Mouse (Mus musculus) heart, embryonic 14.5 days (tissue): ENCODE measurements around the gene Nkpd1. TPM values are rescaled to one million over a fixed set of nuclear protein-coding genes. Genes with fewer than 3 reads are reported as not detected.

Experiments used
- ATAC-seq: fragments of 200-750 bp; cut with Nextera tagmentation; 2 replicates; pipeline ENCODE4 v1.8.0; 2017; ENCODE audit warnings: low read depth, moderate TSS enrichment; ENCODE audit not compliant: insufficient number of reproducible peaks, insufficient read depth, low FRiP score
- H3K27ac ChIP-seq, 2 experiments: fragments of 200-500 bp in 1 of 2; fragments of 300-500 bp in 1 of 2; sonication (generic) in 1 of 2; replicated peaks in 1 of 2; 2 replicates each; pipeline ENCODE4 v1.5.1; 2012 to 2014; ENCODE audit warnings: low read depth in 2 of 2, low read length in 2 of 2, control low read depth in 1 of 2, mild to moderate bottlenecking in 1 of 2, mixed read lengths in 1 of 2; ENCODE audit not compliant: control insufficient read depth in 1 of 2, insufficient read depth in 1 of 2
- H3K27me3 ChIP-seq: fragments of 300-500 bp; sonication (generic); 2 replicates; pipeline ENCODE4 v1.6.1; 2014; ENCODE audit warnings: mild to moderate bottlenecking, low read length, control low read depth; ENCODE audit not compliant: control insufficient read depth, insufficient read depth
- H3K36me3 ChIP-seq: fragments of 300-500 bp; sonication (generic); 2 replicates; pipeline ENCODE4 v1.6.1; 2014; ENCODE audit warnings: mild to moderate bottlenecking, control low read depth, low read length, mixed read lengths; ENCODE audit not compliant: control insufficient read depth, insufficient read depth
- H3K4me1 ChIP-seq, 2 experiments: fragments of 200-500 bp in 1 of 2; fragments of 300-500 bp in 1 of 2; sonication (generic) in 1 of 2; 2 replicates each; pipeline ENCODE4 v1.6.1; 2012 to 2014; ENCODE audit warnings: low read length in 2 of 2, control low read depth in 1 of 2, mixed read lengths in 1 of 2; ENCODE audit not compliant: control insufficient read depth in 2 of 2, insufficient read depth in 2 of 2
- H3K4me2 ChIP-seq: fragments of 300-500 bp; sonication (generic); 2 replicates; pipeline ENCODE4 v1.6.1; 2014; ENCODE audit warnings: mild to moderate bottlenecking, low read length
- H3K4me3 ChIP-seq, 2 experiments: fragments of 200-500 bp in 1 of 2; fragments of 300-500 bp in 1 of 2; sonication (generic) in 1 of 2; 2 replicates each; pipeline ENCODE4 v1.5.1; 2012 to 2014; ENCODE audit warnings: low read length in 2 of 2, mild to moderate bottlenecking in 2 of 2, control low read depth in 1 of 2, low read depth in 1 of 2, moderate library complexity in 1 of 2; ENCODE audit not compliant: control insufficient read depth in 1 of 2, insufficient read depth in 1 of 2
- H3K9ac ChIP-seq: fragments of 300-500 bp; sonication (generic); 2 replicates; pipeline ENCODE4 v1.6.1; 2014; ENCODE audit warnings: mild to moderate bottlenecking, low read length
- H3K9me3 ChIP-seq: fragments of 300-500 bp; sonication (generic); 2 replicates; pipeline ENCODE4 v1.6.1; 2016; ENCODE audit warnings: low read length, control low read depth; ENCODE audit not compliant: control insufficient read depth
- WGBS: fragments of 180-500 bp; shearing (Covaris S2); extraction: QIAGEN DNeasy Blood & Tissue Kit; methylation state at CpG from one replicate; pipeline ENCODE4 v1.1.7; 2014; 5-methylcytosine and 5-hydroxymethylcytosine counted together
- polyA plus RNA-seq: library from polyadenylated mRNA; unstranded; fragments of >200 nt; fragmentation: Nextera tagmentation; extraction: Ambion mirVana; gene quantifications from 2 replicates; pipeline ENCODE4 v1.2.1, GENCODE M21; 2014

Nkpd1 gene
- polyA plus RNA-seq, 1 experiment from 2014 or later = not detected

DNA sequence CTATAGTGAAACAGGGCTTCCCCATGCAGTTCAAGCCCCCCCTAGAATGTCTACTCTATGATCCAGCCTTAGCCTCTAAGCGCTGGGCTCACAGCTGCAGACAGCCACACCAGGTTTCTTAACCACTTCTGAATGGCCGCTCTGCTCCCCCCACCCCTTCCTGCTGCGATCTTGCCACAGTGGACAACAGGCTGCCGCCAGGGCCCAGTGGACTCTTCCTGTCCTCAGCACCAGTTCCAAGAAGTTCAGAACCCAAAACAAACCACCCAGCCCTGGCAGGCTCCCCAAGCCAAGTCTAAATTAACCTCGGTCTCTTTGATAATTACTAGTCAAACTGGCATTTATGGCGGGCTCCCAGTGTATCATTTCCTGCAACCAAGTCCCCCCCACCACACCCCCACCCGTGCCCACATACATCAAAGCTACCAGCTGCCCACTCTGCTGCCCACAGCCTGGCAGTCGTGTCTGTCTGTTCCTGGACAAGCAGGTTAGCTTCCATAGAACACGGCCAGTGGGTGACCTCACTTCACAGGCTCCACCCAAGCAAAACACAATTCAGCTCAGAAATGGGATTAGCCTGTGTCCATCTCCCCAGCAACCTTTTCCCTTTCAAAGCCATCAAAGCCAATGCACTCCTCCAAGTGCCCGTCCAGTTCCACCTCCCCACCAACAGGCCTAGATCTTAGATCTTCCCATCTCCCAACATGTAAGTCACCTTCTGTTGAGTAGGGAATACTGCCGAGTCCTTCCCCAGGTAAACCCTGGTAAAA lies 43.0 kb downstream of the Nkpd1 start:
- Histone ChIP-seq H3K27ac (peak overlapping the region; percentile 4 to 87; a peak in 2 of 4 replicates), H3K36me3 (peaks cover 24% of the 10 kb centered on the region), H3K4me1 (peaks cover 20 to 56% of the 10 kb centered on the region in 2 experiments), H3K9me3 (no peaks in the 10 kb centered on the region), H3K4me3 (peak overlapping the region; percentile 75 to 98), H3K4me2 (peak overlapping the region; percentile 95), H3K27me3 (no peaks in the 10 kb centered on the region), H3K9ac (peak overlapping the region; percentile 97)
- 15% methylated on average over 11 of the region's 11 CpGs for WGBS
- ATAC-seq = no peak

DNA sequence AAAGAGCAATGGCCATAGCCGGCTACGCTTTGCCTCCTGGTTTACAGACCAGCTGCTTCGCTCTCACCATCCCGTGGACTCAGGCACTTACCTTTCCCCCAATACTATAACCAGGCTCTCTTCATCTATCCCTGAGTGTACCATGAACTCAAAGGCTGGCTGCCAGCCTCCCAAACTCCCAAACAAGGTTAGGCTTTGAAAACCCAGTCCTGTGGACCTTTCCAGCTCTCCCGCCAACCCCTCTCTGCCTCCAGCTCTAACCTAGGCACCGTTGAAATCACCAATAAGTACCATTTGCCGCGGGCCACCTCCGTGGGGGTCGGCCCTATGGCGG lies 43.8 kb downstream of the Nkpd1 start:
- Histone ChIP-seq H3K4me3 (peak overlapping the region; percentile 75 to 98), H3K4me1 (peaks cover 20 to 56% of the 10 kb centered on the region in 2 experiments), H3K9ac (peak overlapping the region; percentile 97), H3K36me3 (peaks cover 27% of the 10 kb centered on the region), H3K4me2 (peak overlapping the region; percentile 95), H3K9me3 (no peaks in the 10 kb centered on the region), H3K27me3 (no peaks in the 10 kb centered on the region), H3K27ac (peak overlapping the region; percentile 4 to 87; a peak in 3 of 4 replicates)
- no peak for ATAC-seq
- 2% methylated on average over 11 of the region's 11 CpGs for WGBS

DNA sequence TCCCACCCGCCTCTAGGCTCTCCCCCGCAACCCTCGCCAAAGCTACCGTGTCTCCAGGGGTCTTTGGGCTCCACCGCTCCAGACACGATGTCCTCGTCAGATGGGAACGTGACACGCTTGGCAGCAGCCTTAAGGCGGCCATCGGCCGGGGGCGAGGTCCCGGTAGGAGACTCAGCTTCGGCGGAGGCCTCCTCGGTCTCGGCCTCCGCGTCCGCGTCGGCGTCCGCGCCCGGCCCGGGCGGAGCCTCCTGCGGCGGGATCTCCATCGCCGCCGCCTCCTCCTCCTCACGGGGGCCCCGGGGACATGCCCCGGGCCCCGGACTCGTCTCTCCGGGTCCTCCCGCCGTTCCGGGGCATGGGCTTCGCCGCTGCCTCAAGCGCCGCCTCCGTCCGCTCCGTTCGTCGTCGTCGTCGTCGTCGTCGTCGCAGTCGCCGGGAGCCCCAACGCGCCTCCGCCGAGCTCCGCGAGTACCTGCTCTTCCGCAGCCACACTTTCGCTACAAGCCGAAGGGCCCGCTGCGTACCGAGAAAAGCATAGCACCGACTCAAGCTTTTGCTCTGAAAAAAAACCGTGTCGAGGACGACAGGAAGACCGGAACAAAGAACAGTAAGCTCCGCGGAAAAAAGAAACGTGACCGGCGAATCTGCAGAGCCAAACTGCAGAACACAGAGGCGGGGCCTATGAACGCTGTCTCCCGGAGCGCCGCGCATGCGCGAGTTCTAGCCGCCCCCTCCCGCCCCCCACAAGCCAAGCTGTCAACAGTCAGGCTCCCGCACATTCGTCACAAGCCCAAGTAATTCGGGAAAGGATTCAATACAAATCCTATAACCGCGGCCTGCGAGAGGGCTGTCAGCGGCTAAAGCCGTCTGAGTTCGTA lies 44.4 kb downstream of the Nkpd1 start:
- Histone ChIP-seq H3K36me3 (peaks cover 32% of the 10 kb centered on the region), H3K4me3 (peak overlapping the region; percentile 75 to 98), H3K9me3 (no peaks in the 10 kb centered on the region), H3K4me1 (peaks cover 16 to 50% of the 10 kb centered on the region in 2 experiments), H3K27ac (peak overlapping the region; percentile 87 to 88), H3K4me2 (peak overlapping the region; percentile 95), H3K9ac (peak overlapping the region; percentile 97), H3K27me3 (no peaks in the 10 kb centered on the region)
- WGBS = under 1% methylated on average over 100 of the region's 102 CpGs
- ATAC-seq = peak; percentile 83

- peak within 1 kb of the TSS; percentile 95 for H3K4me2 ChIP-seq
- H3K9ac ChIP-seq = peak within 1 kb of the TSS; percentile 97
- 1% methylated on average over 19 of the region's 19 CpGs for WGBS
- peak within 1 kb of the TSS; percentile 87 to 88 for H3K27ac ChIP-seq
- peak within 1 kb of the TSS; percentile 75 to 98 for H3K4me3 ChIP-seq
- no peaks in the 10 kb centered on the region for H3K27me3 ChIP-seq
- H3K36me3 ChIP-seq = peaks cover 35% of the 10 kb centered on the region
- no peaks in the 10 kb centered on the region for H3K9me3 ChIP-seq
- H3K4me1 ChIP-seq = peaks cover 12 to 42% of the 10 kb centered on the region in 2 experiments
- no peak for ATAC-seq
Observed at GRCm38 (mm10) chr7:19562643-19563410, 45.2 kb downstream of the Nkpd1 start, which contains the start of gene Ppp1r37. TSS of gene Ppp1r37 (minus strand) at chr7:19563076.

DNA sequence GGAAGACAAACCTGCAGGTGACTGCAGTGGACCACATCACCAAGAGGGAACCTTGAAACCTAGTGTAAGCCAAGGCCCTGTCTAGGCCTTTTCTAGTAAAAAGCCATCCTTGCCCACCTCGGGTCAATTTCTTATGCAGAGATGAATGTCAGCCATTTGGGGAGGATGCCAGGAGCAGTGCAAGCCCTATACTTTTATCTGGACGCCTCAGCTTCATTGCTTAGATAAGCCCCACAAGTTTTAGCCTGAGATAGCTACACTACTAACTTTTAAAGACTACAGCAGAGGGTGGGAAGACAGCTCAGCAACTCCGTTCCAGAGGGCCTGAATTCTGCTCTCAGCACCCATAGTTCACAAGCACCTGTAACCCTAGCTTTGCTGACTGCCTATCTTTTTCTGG lies 46.2 kb downstream of the Nkpd1 start:
- WGBS = 67% methylated on average over 3 of the region's 3 CpGs
- no peak overlapping the region for H3K4me2 ChIP-seq
- peaks cover 38% of the 10 kb centered on the region for H3K36me3 ChIP-seq
- H3K9ac ChIP-seq = 0 out of 2 replicates have a peak overlapping the region, but pooled peaks have one; percentile 97
- no peak overlapping the region for H3K4me3 ChIP-seq
- H3K27ac ChIP-seq = no peak overlapping the region
- peaks cover 12 to 32% of the 10 kb centered on the region in 2 experiments for H3K4me1 ChIP-seq
- no peak for ATAC-seq
- H3K9me3 ChIP-seq = no peaks in the 10 kb centered on the region
- no peaks in the 10 kb centered on the region for H3K27me3 ChIP-seq

DNA sequence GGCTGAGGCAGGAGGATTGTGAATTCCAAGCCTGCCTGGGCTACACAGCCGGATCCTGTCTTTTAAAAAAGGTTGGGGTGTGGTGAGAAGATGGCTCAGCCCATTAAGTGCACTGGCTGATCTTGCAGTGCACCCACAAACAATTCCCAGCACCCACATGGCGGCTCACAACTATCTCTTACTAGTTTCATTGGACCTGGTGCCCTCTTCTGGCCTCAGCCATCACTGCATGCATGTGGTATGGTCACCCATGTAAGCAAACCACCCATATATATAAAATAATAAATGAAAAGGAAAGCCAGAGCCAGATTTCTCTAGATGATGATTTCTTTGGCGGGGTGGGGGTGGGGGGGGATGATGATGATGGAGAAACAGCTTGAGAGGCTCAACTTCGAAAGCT lies 46.8 kb downstream of the Nkpd1 start:
- Histone ChIP-seq H3K9me3 (no peaks in the 10 kb centered on the region), H3K4me2 (no peak overlapping the region), H3K36me3 (peaks cover 44% of the 10 kb centered on the region), H3K4me1 (peaks cover 9 to 26% of the 10 kb centered on the region in 2 experiments), H3K9ac (no peak overlapping the region), H3K4me3 (no peak overlapping the region), H3K27ac (no peak overlapping the region), H3K27me3 (no peaks in the 10 kb centered on the region)
- ATAC-seq = no peak
- WGBS = 99% methylated on average over 4 of the region's 4 CpGs

GRCm38 (mm10) chr7:19565803-19566202 lies 48.2 kb downstream of the Nkpd1 start:
- H3K27ac ChIP-seq = no peak overlapping the region
- no peaks in the 10 kb centered on the region for H3K27me3 ChIP-seq
- no peak overlapping the region for H3K4me3 ChIP-seq
- H3K4me1 ChIP-seq = peaks cover under 1 to 13% of the 10 kb centered on the region in 2 experiments; a peak in 3 of 4 replicates
- ATAC-seq = no peak
- no peak overlapping the region for H3K4me2 ChIP-seq
- 94% methylated on average over 2 of the region's 2 CpGs for WGBS
- peaks cover 52% of the 10 kb centered on the region for H3K36me3 ChIP-seq
- no peaks in the 10 kb centered on the region for H3K9me3 ChIP-seq
- no peak overlapping the region for H3K9ac ChIP-seq
